ENCODE assay signal across 9 mouse cellular contexts in genomic region chr1:121478284-121478980, GRCm38 (mm10). TPM values are rescaled to one million over a fixed set of nuclear protein-coding genes. Genes with fewer than 3 reads are reported as not detected.
DNase-seq lines count a peak whose midpoint lies in the region; ATAC-seq and TF ChIP-seq lines count a peak whose summit lies in the region.
"Had no signal": no experiment of that assay in that cellular context is flagged by ENCODE, and none has a peak within 500 bp of the region (broad histone marks: within the 10 kb centered on the region; RNA-seq: fewer than 3 reads in every experiment).

No protein-coding gene starts in this region.

- peak; percentile 14 for ATAC-seq in activated CD4-positive, CD25-positive, alpha-beta regulatory T cell, adult 4 months

- TF ChIP-seq CTCF in olfactory bulb, adult 2 months (IDR thresholded peaks at IDR 0.05; ENCODE audit: insufficient read depth, low read depth, low read length): no peak

- H3K27me3 ChIP-seq in limb, embryonic 10.5 days (ENCODE audit: low read depth, poor library complexity, severe bottlenecking): no peaks in the 10 kb centered on the region

- peaks cover 9% of the 10 kb centered on the region for H3K4me1 ChIP-seq in olfactory bulb, adult 2 months (ENCODE audit: control insufficient read depth, insufficient read depth, low read length)
- H3K4me1 ChIP-seq in limb, embryonic 10.5 days: no peaks in the 10 kb centered on the region

- no peaks in the 10 kb centered on the region for H3K9me3 ChIP-seq in limb, embryonic 10.5 days (replicated peaks)

- peaks cover 55% of the 10 kb centered on the region for H3K36me3 ChIP-seq in limb, embryonic 10.5 days

- TF ChIP-seq POLR2A in olfactory bulb, adult 2 months (IDR thresholded peaks at IDR 0.05; ENCODE audit: insufficient read depth, low read depth, low read length): no peak

- no peak overlapping the region for H3K4me3 ChIP-seq in olfactory bulb, adult 2 months (ENCODE audit: insufficient read depth, low read depth, low read length)
- H3K4me3 ChIP-seq in limb, embryonic 10.5 days: no peak overlapping the region

- 73% methylated on average over 12 of the region's 12 CpGs for WGBS in olfactory bulb, adult 2 months
- 89% methylated on average over 12 of the region's 12 CpGs for WGBS in limb, embryonic 10.5 days

- peak; percentile 38 for DNase-seq in cerebellum, postnatal 14 days
- no peak for DNase-seq in cerebellum, adult 8-10 months
- DNase-seq in layer of hippocampus, adult 9-11 months: peak; percentile 89
- no peak for DNase-seq in limb, embryonic 10.5 days (ENCODE audit: low spot score)
- DNase-seq in adrenal gland, adult 2 months: no peak
- no peak for DNase-seq in ovary, adult 18-20 months (ENCODE audit: low spot score)
- DNase-seq: kidney, adult 11 months had no signal

- H3K27ac ChIP-seq in olfactory bulb, adult 2 months (ENCODE audit: insufficient read depth, low read depth, low read length): peak overlapping the region; percentile 53
- no peak overlapping the region for H3K27ac ChIP-seq in limb, embryonic 10.5 days

RNA-seq across cellular contexts. Expression of gene Ccdc93, which starts 47.6 kb away (rescaled TPM):
- 10 to 100 TPM; 15.2 to 17.5 TPM for polyA plus RNA-seq in activated CD4-positive, CD25-positive, alpha-beta regulatory T cell, adult 4 months (2017; shearing (Covaris generic))
- not detected in 2 replicates for polyA plus RNA-seq in olfactory bulb, adult 2 months (2012; ENCODE audit: insufficient read depth, insufficient read length, low replicate concordance, missing spikeins)
- polyA plus RNA-seq in limb, embryonic 10.5 days (2016; fragmentation: Nextera tagmentation; extraction: Ambion mirVana): 11.4 and 12.1 TPM in 2 replicates
- 10 to 100 TPM; 21.7 to 22.2 TPM for total RNA-seq in adrenal gland, adult 2 months (2021)
- polyA plus RNA-seq in adrenal gland, adult 2 months (2012; rRNA removed): 3.8 and 4.6 TPM in 2 replicates

RNA-seq across cellular contexts. Expression of gene Htr5b, which starts 49.8 kb away (rescaled TPM):
- polyA plus RNA-seq in activated CD4-positive, CD25-positive, alpha-beta regulatory T cell, adult 4 months (2017; shearing (Covaris generic)): not detected
- polyA plus RNA-seq in olfactory bulb, adult 2 months (2012; ENCODE audit: insufficient read depth, insufficient read length, low replicate concordance, missing spikeins): not detected in 2 replicates
- 0.43 and 0.51 TPM in 2 replicates for polyA plus RNA-seq in limb, embryonic 10.5 days (2016; fragmentation: Nextera tagmentation; extraction: Ambion mirVana)
- total RNA-seq in adrenal gland, adult 2 months (2021): not detected
- not detected in 2 replicates for polyA plus RNA-seq in adrenal gland, adult 2 months (2012; rRNA removed)

Comparison
In these comparisons a context has a peak if more than half of its experiments do, and no peak if none do; other contexts are left out.
1. DNase-seq: peak in cerebellum, postnatal 14 days (2 of 2) and layer of hippocampus, adult 9-11 months (single experiment); none in cerebellum, adult 8-10 months (single experiment), limb, embryonic 10.5 days (single experiment), adrenal gland, adult 2 months (single experiment) and ovary, adult 18-20 months (single experiment).